Comparison of ENCODE assay signal across 20 mouse cellular contexts in the genomic region with DNA sequence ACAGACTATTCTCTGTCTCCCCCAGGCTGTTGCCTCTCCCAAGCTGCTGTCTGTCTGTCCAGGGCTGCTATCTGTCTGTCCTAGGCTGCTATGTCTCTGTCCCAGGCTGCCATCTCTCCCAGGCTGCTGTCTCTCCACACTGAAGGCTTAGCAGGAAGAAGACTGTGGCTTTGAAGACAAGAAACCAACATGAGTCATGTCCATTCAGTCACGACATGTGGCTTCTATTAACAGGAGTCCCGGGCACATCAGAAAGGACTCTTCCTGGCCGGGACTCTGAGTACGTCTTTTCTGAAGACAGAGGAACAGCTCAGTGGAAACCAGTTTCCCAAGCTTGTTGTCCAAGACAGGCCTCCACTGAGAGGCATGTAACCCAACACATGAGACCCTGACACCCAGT. TPM values are rescaled to one million over a fixed set of nuclear protein-coding genes. Genes with fewer than 3 reads are reported as not detected.
DNase-seq lines count a peak whose midpoint lies in the region; TF ChIP-seq lines count a peak whose summit lies in the region.
"Had no signal": no experiment of that assay in that cellular context is flagged by ENCODE, and none has a peak within 500 bp of the region (broad histone marks: within the 10 kb centered on the region; RNA-seq: fewer than 3 reads in every experiment).

No protein-coding gene starts in this region.

- DNase-seq in 3T3-L1 (ENCODE audit: low read depth, low spot score), result peak; percentile 88
- DNase-seq in Muller cell, postnatal 12 days (ENCODE audit: inconsistent ontology term), result peak; percentile 17
- DNase-seq in kidney, postnatal 10 days, result no peak
- no peak for DNase-seq in adrenal gland, postnatal 36 days
- no peak for DNase-seq in embryo, embryonic 10.5 days (ENCODE audit: low spot score)
- DNase-seq: adrenal gland, postnatal 14 days; cerebellum, adult 2 months; cerebellum, postnatal 10 days; embryo, embryonic 11 days; gastrocnemius, adult 2 months; gastrocnemius, postnatal 36 days; heart, adult 11 months; heart, postnatal 36 days had no signal

- no peak for TF ChIP-seq CTCF in embryonic fibroblast, embryonic 13.5 days (IDR thresholded peaks at IDR 0.05; ENCODE audit: borderline replicate concordance, insufficient read depth, low read length)

- no peak overlapping the region for H3K4me3 ChIP-seq in embryonic fibroblast, embryonic 13.5 days (ENCODE audit: insufficient read depth, low read length)
- H3K4me3 ChIP-seq: embryonic facial prominence, embryonic 13.5 days; forebrain, embryonic 13.5 days; gastrocnemius, adult 2 months; heart, embryonic 13.5 days; hindbrain, embryonic 15.5 days had no signal

- no peak for TF ChIP-seq POLR2A in embryonic fibroblast, embryonic 13.5 days (IDR thresholded peaks at IDR 0.05; ENCODE audit: low read depth, low read length)

- H3K4me1 ChIP-seq in embryonic fibroblast, embryonic 13.5 days (ENCODE audit: control insufficient read depth, insufficient read depth, low read length), result peaks cover 7% of the 10 kb centered on the region
- H3K4me1 ChIP-seq: forebrain, embryonic 13.5 days; hindbrain, embryonic 15.5 days had no signal

- H3K27ac ChIP-seq in embryonic fibroblast, embryonic 13.5 days (ENCODE audit: insufficient read depth, low read length), result peak overlapping the region; percentile 20; the same call in 1 of the 2 replicates
- H3K27ac ChIP-seq: embryonic facial prominence, embryonic 13.5 days; forebrain, embryonic 13.5 days; gastrocnemius, adult 2 months; heart, embryonic 13.5 days; hindbrain, embryonic 15.5 days had no signal

RNA-seq across cellular contexts. Expression of gene Habp2, which starts 1.7 kb away (rescaled TPM):
- not detected in 2 replicates for polyA plus RNA-seq in embryonic fibroblast, embryonic 13.5 days (2011; ENCODE audit: insufficient read length, low read depth, missing spikeins)
- total RNA-seq in adrenal gland, postnatal 36 days (2021), result under 1 TPM in 1 of 2 experiments, not detected in 1; 0.33 TPM
- total RNA-seq: CH12.LX; gastrocnemius, adult 2 months; gastrocnemius, postnatal 36 days; heart, postnatal 36 days had no signal
- polyA plus RNA-seq: cerebellum, adult 2 months; embryonic facial prominence, embryonic 13.5 days; hindbrain, embryonic 11.5 days had no signal

Comparison
In these comparisons a context has a peak if more than half of its experiments do, and no peak if none do; other contexts are left out.
1. DNase-seq: peak in 3T3-L1 (single experiment) and Muller cell, postnatal 12 days (single experiment); none in kidney, postnatal 10 days (single experiment), adrenal gland, postnatal 36 days (0 of 2) and embryo, embryonic 10.5 days (single experiment).